ENCODE assay signal across 16 mouse cellular contexts in genomic region chr16:9132113-9132512, GRCm38 (mm10).
DNase-seq lines count a peak whose midpoint lies in the region; ATAC-seq and TF ChIP-seq lines count a peak whose summit lies in the region.
"Had no signal": no experiment of that assay in that cellular context is flagged by ENCODE, and none has a peak within 500 bp of the region (broad histone marks: within the 10 kb centered on the region; RNA-seq: fewer than 3 reads in every experiment).

No protein-coding gene starts in this region.

- no peak overlapping the region for H3K4me2 ChIP-seq in liver, embryonic 12.5 days
- H3K4me2 ChIP-seq in midbrain, embryonic 16.5 days (ENCODE audit: low read length), result no peak overlapping the region
- H3K4me2 ChIP-seq: embryonic facial prominence, embryonic 13.5 days; hindbrain, embryonic 14.5 days; lung, embryonic 15.5 days; neural tube, embryonic 12.5 days had no signal

- peak; percentile 65 for ATAC-seq in liver, embryonic 12.5 days
- no peak for ATAC-seq in midbrain, embryonic 16.5 days
- ATAC-seq: intestine, embryonic 16.5 days had no signal

- no peak overlapping the region for H3K9ac ChIP-seq in liver, embryonic 12.5 days
- no peak overlapping the region for H3K9ac ChIP-seq in midbrain, embryonic 16.5 days (ENCODE audit: low read depth, low read length)
- H3K9ac ChIP-seq: embryonic facial prominence, embryonic 13.5 days; hindbrain, embryonic 14.5 days; lung, embryonic 15.5 days; neural tube, embryonic 12.5 days had no signal

- no peak for TF ChIP-seq CTCF in layer of hippocampus, adult 2 months (conservative IDR thresholded peaks at IDR 0.05)

- H3K27ac ChIP-seq in liver, embryonic 12.5 days, result no peak overlapping the region
- H3K27ac ChIP-seq in layer of hippocampus, adult 2 months, result no peak overlapping the region
- no peak overlapping the region for H3K27ac ChIP-seq in midbrain, embryonic 16.5 days (ENCODE audit: low read length)
- H3K27ac ChIP-seq: embryonic facial prominence, embryonic 13.5 days; forebrain, embryonic 10.5 days; hindbrain, embryonic 14.5 days; lung, embryonic 15.5 days; neural tube, embryonic 12.5 days had no signal

- WGBS in liver, embryonic 12.5 days (ENCODE audit: insufficient replicate concordance), result 26% methylated on average over 3 of the region's 3 CpGs
- 73% methylated on average over 3 of the region's 3 CpGs for WGBS in midbrain, embryonic 16.5 days

- H3K4me3 ChIP-seq in liver, embryonic 12.5 days, result no peak overlapping the region
- H3K4me3 ChIP-seq in layer of hippocampus, adult 2 months, result no peak overlapping the region
- no peak overlapping the region for H3K4me3 ChIP-seq in midbrain, embryonic 16.5 days (ENCODE audit: low read depth, low read length)
- H3K4me3 ChIP-seq: embryonic facial prominence, embryonic 13.5 days; forebrain, embryonic 10.5 days; lung, embryonic 15.5 days; neural tube, embryonic 12.5 days had no signal

- peak; percentile 15 for DNase-seq in 3134 (ENCODE audit: extremely low read depth, insufficient read length, low spot score)
- DNase-seq in 3T3-L1 (ENCODE audit: low read depth, low spot score), result peak; percentile 23
- DNase-seq in MEL-GATA-1-ER (ENCODE audit: extremely low read depth, low read depth), result peak; percentile 88
- no peak for DNase-seq in layer of hippocampus, adult 2 months (ENCODE audit: low spot score in 2 of 2)
- no peak for DNase-seq in layer of hippocampus, postnatal 25 days (ENCODE audit: extremely low spot score in 1 of 2, low spot score in 1 of 2)
- DNase-seq: cerebellum, adult 11-12 months; kidney, postnatal 14 days; layer of hippocampus, postnatal 36 days had no signal

- H3K36me3 ChIP-seq in liver, embryonic 12.5 days, result no peaks in the 10 kb centered on the region
- no peaks in the 10 kb centered on the region for H3K36me3 ChIP-seq in midbrain, embryonic 16.5 days (ENCODE audit: control insufficient read depth, insufficient read depth, low read length)
- H3K36me3 ChIP-seq: embryonic facial prominence, embryonic 13.5 days; forebrain, embryonic 10.5 days; lung, embryonic 15.5 days; neural tube, embryonic 12.5 days had no signal

- H3K4me1 ChIP-seq in liver, embryonic 12.5 days, result 0 out of 2 replicates have a peak, but pooled peaks cover 11% of the 10 kb centered on the region
- H3K4me1 ChIP-seq in midbrain, embryonic 16.5 days (ENCODE audit: control insufficient read depth, insufficient read depth, low read length), result no peaks in the 10 kb centered on the region
- H3K4me1 ChIP-seq: embryonic facial prominence, embryonic 13.5 days; forebrain, embryonic 10.5 days; lung, embryonic 15.5 days; neural tube, embryonic 12.5 days had no signal

- H3K27me3 ChIP-seq in liver, embryonic 12.5 days (replicated peaks), result no peaks in the 10 kb centered on the region
- no peaks in the 10 kb centered on the region for H3K27me3 ChIP-seq in midbrain, embryonic 16.5 days (ENCODE audit: control insufficient read depth, insufficient read depth, low read depth, low read length)
- H3K27me3 ChIP-seq: embryonic facial prominence, embryonic 13.5 days; lung, embryonic 15.5 days; neural tube, embryonic 12.5 days had no signal

- H3K9me3 ChIP-seq in liver, embryonic 12.5 days (replicated peaks), result no peaks in the 10 kb centered on the region
- H3K9me3 ChIP-seq in midbrain, embryonic 16.5 days (replicated peaks; ENCODE audit: control insufficient read depth, low read length, poor library complexity, severe bottlenecking), result no peaks in the 10 kb centered on the region
- H3K9me3 ChIP-seq: embryonic facial prominence, embryonic 13.5 days; forebrain, embryonic 10.5 days; lung, embryonic 15.5 days; neural tube, embryonic 12.5 days had no signal

Comparison
In these comparisons a context has a peak if more than half of its experiments do, and no peak if none do; other contexts are left out.
1. DNase-seq: peak in 3134 (single experiment), 3T3-L1 (single experiment) and MEL-GATA-1-ER (single experiment); none in layer of hippocampus, adult 2 months (0 of 2) and layer of hippocampus, postnatal 25 days (0 of 2).